Mouse (Mus musculus): ENCODE measurements at regions not wholly inside any gene's neighbourhood (a gene's known extent, or its start where the extent isn't known, plus 50 kb on each side); places are given as distances from the start of the nearest gene placed in this dataset.

- no peak for TF ChIP-seq CTCF (IDR thresholded peaks at IDR 0.05; ENCODE audit: low read depth)
- TF ChIP-seq EP300 (IDR thresholded peaks at IDR 0.05; ENCODE audit: low read depth): no peak
These were observed 443.2 kb upstream of the Klf12 start for GRCm38 (mm10) chr14:100727701-100728100.
